19 mouse cellular contexts compared by ENCODE assay signal in the genomic region with DNA sequence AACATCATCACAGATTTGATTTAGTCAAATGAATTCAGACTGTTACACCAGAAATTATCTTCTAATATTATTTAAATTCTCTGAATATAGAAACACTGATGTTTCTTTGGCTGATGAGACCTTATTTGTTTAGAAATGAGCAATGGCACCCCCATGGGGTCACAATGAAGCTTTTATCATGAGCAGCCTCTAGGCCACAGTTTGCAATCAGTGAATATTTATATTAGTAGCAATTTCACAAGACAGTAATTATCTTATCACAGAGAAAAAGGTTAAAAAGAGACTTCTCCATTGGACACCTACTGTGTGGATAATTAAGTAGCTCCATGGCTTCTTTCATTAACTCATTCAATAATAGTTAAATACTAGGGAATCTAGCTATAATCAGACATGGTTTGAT.
"Had no signal": no experiment of that assay in that cellular context is flagged by ENCODE, and none has a peak within 500 bp of the region (broad histone marks: within the 10 kb centered on the region; RNA-seq: fewer than 3 reads in every experiment).

No protein-coding gene starts in this region.

- H3K36me3 ChIP-seq: kidney, embryonic 15.5 days; limb, embryonic 12.5 days; limb, embryonic 15.5 days; neural tube, embryonic 12.5 days had no signal

- ATAC-seq: liver, postnatal 0 days; lung, postnatal 0 days had no signal

- H3K9ac ChIP-seq: kidney, embryonic 15.5 days; limb, embryonic 12.5 days; limb, embryonic 15.5 days; liver, embryonic 14.5 days; liver, postnatal 0 days; lung, embryonic 14.5 days; neural tube, embryonic 12.5 days had no signal

- H3K4me3 ChIP-seq: kidney, embryonic 15.5 days; limb, embryonic 12.5 days; limb, embryonic 15.5 days; neural tube, embryonic 12.5 days had no signal

- DNase-seq: kidney, adult 11 months; kidney, adult 8-10 months; kidney, postnatal 10 days; kidney, postnatal 36 days; left cerebral cortex, postnatal 4 days; liver, postnatal 0 days; lung, embryonic 14.5 days; thymus, adult 2 months; thymus, postnatal 14 days; thymus, postnatal 4 days had no signal

- H3K9me3 ChIP-seq: kidney, embryonic 15.5 days; limb, embryonic 15.5 days; neural tube, embryonic 12.5 days had no signal

- H3K4me2 ChIP-seq: kidney, embryonic 15.5 days; limb, embryonic 12.5 days; limb, embryonic 15.5 days; liver, embryonic 11.5 days; lung, embryonic 14.5 days; neural tube, embryonic 12.5 days had no signal

- H3K27me3 ChIP-seq: kidney, embryonic 15.5 days; limb, embryonic 12.5 days; limb, embryonic 15.5 days; neural tube, embryonic 12.5 days had no signal

- H3K4me1 ChIP-seq: kidney, embryonic 15.5 days; limb, embryonic 12.5 days; limb, embryonic 15.5 days; neural tube, embryonic 12.5 days had no signal

- H3K27ac ChIP-seq: kidney, embryonic 15.5 days; limb, embryonic 12.5 days; limb, embryonic 15.5 days; liver, embryonic 14.5 days; macrophage; neural tube, embryonic 12.5 days; stomach, postnatal 0 days had no signal
